Mouse (Mus musculus) heart, adult 2 months (tissue): ENCODE data around the gene Zfp346. TPM values are rescaled to one million over a fixed set of nuclear protein-coding genes. Genes with fewer than 3 reads are reported as not detected.

Source experiments
- DNase-seq, 2 experiments: peaks; one replicate each; pipeline ENCODE4 v3.0.0; 2021
- H3K27ac ChIP-seq: fragments of 200-600 bp; 2 replicates; pipeline ENCODE4 v1.8.1; 2022
- H3K27me3 ChIP-seq: fragments of 200-500 bp; 2 replicates; pipeline ENCODE4 v1.6.1; 2012; ENCODE audit warnings: mild to moderate bottlenecking, low read length, inconsistent platforms, mixed read lengths; ENCODE audit not compliant: control insufficient read depth, insufficient read depth
- H3K36me3 ChIP-seq: fragments of 200-500 bp; 2 replicates; pipeline ENCODE4 v1.6.1; 2012; ENCODE audit warnings: low read length, inconsistent platforms; ENCODE audit not compliant: control insufficient read depth, insufficient read depth
- H3K4me1 ChIP-seq: fragments of 200-500 bp; 2 replicates; pipeline ENCODE4 v1.6.1; 2011; ENCODE audit warnings: low read length; ENCODE audit not compliant: control insufficient read depth, insufficient read depth
- H3K4me3 ChIP-seq: fragments of 200-600 bp; 2 replicates; pipeline ENCODE4 v1.8.1; 2022
- H3K79me2 ChIP-seq: fragments of 200-500 bp; replicated peaks from 2 replicates; pipeline ENCODE4 v1.6.1; 2012; ENCODE audit warnings: mild to moderate bottlenecking, inconsistent platforms, low read length, moderate library complexity, mixed read lengths; ENCODE audit not compliant: control insufficient read depth, insufficient read depth
- H3K9ac ChIP-seq: fragments of 200-500 bp; 2 replicates; pipeline ENCODE4 v1.6.1; 2012; ENCODE audit warnings: low read depth, mild to moderate bottlenecking, control low read depth, inconsistent platforms, low read length, mixed read lengths
- CTCF ChIP-seq: fragments of 200-600 bp; IDR thresholded peaks from 2 replicates; pipeline ENCODE4 v1.8.1; 2022; ENCODE audit warnings: antibody characterized with exemption, mild to moderate bottlenecking, moderate library complexity
- EP300 ChIP-seq: fragments of 200-500 bp; IDR thresholded peaks from 2 replicates; pipeline ENCODE4 v1.6.1; 2011; ENCODE audit warnings: low read depth, low read length, control low read depth; ENCODE audit not compliant: insufficient read depth
- POLR2A ChIP-seq: fragments of 200-500 bp; IDR thresholded peaks from 2 replicates; pipeline ENCODE4 v1.6.1; 2011; ENCODE audit warnings: mild to moderate bottlenecking, low read depth, low read length, control low read depth; ENCODE audit not compliant: insufficient read depth
- WGBS: fragments of 180-500 bp; shearing (Covaris S2); methylation state at CpG from one replicate; pipeline ENCODE4 v1.1.7; 2018; 5-methylcytosine and 5-hydroxymethylcytosine counted together
- intact Hi-C: fragments of 180-260 bp; cut with DNase I; formaldehyde crosslinking; loops from one replicate; pipeline ENCODE4 v1.15.1; 2025
- polyA plus RNA-seq: library from polyadenylated mRNA; depleted of rRNA; stranded (reverse); fragments of >200 nt; gene quantifications from 2 replicates; pipeline ENCODE4 v1.2.3, GENCODE M21; 2012
- total RNA-seq, 2 experiments: library from RNA; stranded (reverse); gene quantifications; 2 replicates each; pipeline ENCODE4 v1.2.3; 2021

Gene Zfp346
- total and polyA plus RNA-seq, 3 experiments, result 14.3 to 20.6 (median 17.1) TPM

- intact Hi-C loops, result no loop called here
- Histone ChIP-seq H3K79me2 (no peaks in the 10 kb centered on the region), H3K27ac (peak overlapping the region; percentile 38; the same call in 1 of the 2 replicates), H3K4me3 (no peak overlapping the region), H3K9ac (no peak overlapping the region), H3K36me3 (no peaks in the 10 kb centered on the region), H3K4me1 (peaks cover 8% of the 10 kb centered on the region), H3K27me3 (no peaks in the 10 kb centered on the region)
- 69% methylated on average over 13 of the region's 13 CpGs for WGBS
- DNase-seq, result peak; percentile 71 to 79
- TF ChIP-seq POLR2A, result no peak
- peak; percentile 74; the same call in 1 of the 2 replicates for TF ChIP-seq EP300
These were observed 63.9 kb downstream of the Zfp346 start for GRCm38 (mm10) chr13:55168958-55169369.

GRCm38 (mm10) chr13:55171517-55172335, 66.6 kb downstream of the Zfp346 start:
- no peaks in the 10 kb centered on the region for H3K27me3 ChIP-seq
- intact Hi-C loops, result no loop called here
- peak; percentile 75 to 77 for DNase-seq
- H3K27ac ChIP-seq, result peak overlapping the region; percentile 8
- TF ChIP-seq POLR2A (no peak), CTCF (no peak), EP300 (no peak)
- H3K4me1 ChIP-seq, result peaks cover 8% of the 10 kb centered on the region
- peak overlapping the region; percentile 54 for H3K9ac ChIP-seq
- WGBS, result 13% methylated on average over 26 of the region's 26 CpGs
- H3K4me3 ChIP-seq, result peak overlapping the region; percentile 3; the same call in 1 of the 2 replicates
- no peaks in the 10 kb centered on the region for H3K36me3 ChIP-seq
- no peaks in the 10 kb centered on the region for H3K79me2 ChIP-seq

- Histone ChIP-seq H3K4me3 (no peak overlapping the region; the same call in 1 of the 2 replicates), H3K36me3 (no peaks in the 10 kb centered on the region), H3K27me3 (no peaks in the 10 kb centered on the region), H3K4me1 (peaks cover 8% of the 10 kb centered on the region), H3K9ac (no peak overlapping the region), H3K27ac (peak overlapping the region; percentile 8; the same call in 1 of the 2 replicates), H3K79me2 (no peaks in the 10 kb centered on the region)
- no peak for DNase-seq
- intact Hi-C loops, result no loop called here
- 38% methylated on average over 7 of the region's 7 CpGs for WGBS
- no peak for TF ChIP-seq CTCF
- TF ChIP-seq EP300, result no peak
These were observed 67.2 kb downstream of the Zfp346 start for GRCm38 (mm10) chr13:55172336-55172770.

GRCm38 (mm10) chr13:55174347-55174746, 69.2 kb downstream of the Zfp346 start:
- no peaks in the 10 kb centered on the region for H3K36me3 ChIP-seq
- no peak overlapping the region for H3K9ac ChIP-seq
- peaks cover 8% of the 10 kb centered on the region for H3K4me1 ChIP-seq
- H3K27ac ChIP-seq, result no peak overlapping the region
- H3K79me2 ChIP-seq, result no peaks in the 10 kb centered on the region
- no peak overlapping the region for H3K4me3 ChIP-seq
- 86% methylated on average over 11 of the region's 11 CpGs for WGBS
- intact Hi-C loops, result no loop called here
- TF ChIP-seq CTCF, result no peak
- DNase-seq, result no peak
- no peaks in the 10 kb centered on the region for H3K27me3 ChIP-seq

- 55% methylated on average over 6 of the region's 6 CpGs for WGBS
These were observed 71.2 kb downstream of the Zfp346 start for GRCm38 (mm10) chr13:55176265-55176664.

GRCm38 (mm10) chr13:55177903-55178496, 72.9 kb downstream of the Zfp346 start:
- peak; percentile 63 for TF ChIP-seq CTCF
- TF ChIP-seq POLR2A, result no peak
- no peaks in the 10 kb centered on the region; the same call in 1 of the 2 replicates for H3K4me1 ChIP-seq
- no peaks in the 10 kb centered on the region for H3K36me3 ChIP-seq
- WGBS, result 60% methylated on average over 4 of the region's 4 CpGs
- peak; percentile 57 to 66 for DNase-seq
- peak overlapping the region; percentile 28; the same call in 1 of the 2 replicates for H3K27ac ChIP-seq
- intact Hi-C loops, result loop anchor here (1.0 to 2.0 kb wide), 3 partner anchors 42 to 379 kb away; partner anchors contain the start of gene Zfp346
- no peaks in the 10 kb centered on the region for H3K27me3 ChIP-seq
- H3K79me2 ChIP-seq, result no peaks in the 10 kb centered on the region
- no peak overlapping the region for H3K4me3 ChIP-seq
- H3K9ac ChIP-seq, result no peak overlapping the region

More at GRCm38 (mm10) chr13:55176265-55176664, 71.2 kb downstream of the Zfp346 start:
- TF ChIP-seq POLR2A (no peak), EP300 (no peak), CTCF (no peak)
- Histone ChIP-seq H3K27me3 (no peaks in the 10 kb centered on the region), H3K9ac (no peak overlapping the region), H3K27ac (no peak overlapping the region), H3K4me3 (no peak overlapping the region), H3K4me1 (peaks cover 8% of the 10 kb centered on the region), H3K79me2 (no peaks in the 10 kb centered on the region), H3K36me3 (no peaks in the 10 kb centered on the region)
- intact Hi-C loops, result no loop called here
- DNase-seq, result no peak
